Mouse (Mus musculus) heart, postnatal 0 days (tissue): ENCODE measurements around the gene Hrasls5.

Experiments
- CTCF ChIP-seq: IDR thresholded peaks from 2 replicates; pipeline ENCODE4 v1.5.1; 2016; ENCODE audit warnings: antibody characterized with exemption, control low read depth, low read depth
- EP300 ChIP-seq: IDR thresholded peaks from 2 replicates; pipeline ENCODE4 v1.6.1; 2016; ENCODE audit warnings: antibody characterized with exemption, low read depth

- TF ChIP-seq EP300: no peak
- peak; percentile 79 for TF ChIP-seq CTCF
Observed at GRCm38 (mm10) chr19:7617696-7618095, 5.4 kb downstream of the Hrasls5 start.
